Mouse (Mus musculus): ENCODE data around the gene Ocrl. TPM values are rescaled to one million over a fixed set of nuclear protein-coding genes. Genes with fewer than 3 reads are reported as not detected.

Ocrl gene
- total and polyA plus RNA-seq, 3 experiments, result not detected

- no peak for ATAC-seq (ENCODE audit: extremely low read depth, insufficient number of reproducible peaks, low FRiP score, poor library complexity, severe bottlenecking)
- H3K27me3 ChIP-seq (ENCODE audit: insufficient read depth, low read length), result no peaks in the 10 kb centered on the region
Measured at GRCm38 (mm10) chrX:47970371-47970770, 58.2 kb downstream of the Ocrl start.

GRCm38 (mm10) chrX:47970864-47971263 lies 58.7 kb downstream of the Ocrl start:
- no peak for ATAC-seq (ENCODE audit: extremely low read depth, insufficient number of reproducible peaks, low FRiP score, poor library complexity, severe bottlenecking)
- no peaks in the 10 kb centered on the region for H3K9me3 ChIP-seq (replicated peaks)
- no peak for DNase-seq (ENCODE audit: low spot score)
- no peaks in the 10 kb centered on the region for H3K36me3 ChIP-seq (replicated peaks)
- H3K4me3 ChIP-seq (ENCODE audit: low read depth, low read length), result no peak overlapping the region
- no peaks in the 10 kb centered on the region for H3K27me3 ChIP-seq (ENCODE audit: insufficient read depth, low read length)
- H3K4me1 ChIP-seq (ENCODE audit: insufficient read depth, low read depth, low read length), result no peaks in the 10 kb centered on the region
- no peak for TF ChIP-seq GATA1 (IDR thresholded peaks at IDR 0.05; ENCODE audit: borderline replicate concordance, low read length)
- no peak for TF ChIP-seq POLR2AphosphoS5 (IDR thresholded peaks at IDR 0.05; ENCODE audit: insufficient replicate concordance, low read depth, low read length)
- no peak for TF ChIP-seq TAL1 (conservative IDR thresholded peaks at IDR 0.05; ENCODE audit: low read depth, low read length)
- TF ChIP-seq CTCF (IDR thresholded peaks at IDR 0.05; ENCODE audit: low read depth, low read length), result no peak
- no peak for TF ChIP-seq GATA2 (IDR thresholded peaks at IDR 0.05; ENCODE audit: borderline replicate concordance, low read depth, low read length)

More at GRCm38 (mm10) chrX:47970371-47970770, 58.2 kb downstream of the Ocrl start:
- Histone ChIP-seq H3K36me3 (replicated peaks) (no peaks in the 10 kb centered on the region), H3K4me3 (ENCODE audit: low read depth, low read length) (no peak overlapping the region), H3K9me3 (replicated peaks) (no peaks in the 10 kb centered on the region), H3K4me1 (ENCODE audit: insufficient read depth, low read depth, low read length) (no peaks in the 10 kb centered on the region)
- DNase-seq (ENCODE audit: low spot score), result no peak
- no peak for TF ChIP-seq CTCF (IDR thresholded peaks at IDR 0.05; ENCODE audit: low read depth, low read length)
- no peak for TF ChIP-seq GATA2 (IDR thresholded peaks at IDR 0.05; ENCODE audit: borderline replicate concordance, low read depth, low read length)
- no peak for TF ChIP-seq POLR2AphosphoS5 (IDR thresholded peaks at IDR 0.05; ENCODE audit: insufficient replicate concordance, low read depth, low read length)
- no peak for TF ChIP-seq TAL1 (conservative IDR thresholded peaks at IDR 0.05; ENCODE audit: low read depth, low read length)
- TF ChIP-seq GATA1 (IDR thresholded peaks at IDR 0.05; ENCODE audit: borderline replicate concordance, low read length), result no peak

GRCm38 (mm10) chrX:47971366-47972128 lies 59.4 kb downstream of the Ocrl start:
- Histone ChIP-seq H3K27me3 (ENCODE audit: insufficient read depth, low read length) (no peaks in the 10 kb centered on the region), H3K4me1 (ENCODE audit: insufficient read depth, low read depth, low read length) (no peaks in the 10 kb centered on the region), H3K4me3 (ENCODE audit: low read depth, low read length) (no peak overlapping the region), H3K9me3 (replicated peaks) (no peaks in the 10 kb centered on the region), H3K36me3 (replicated peaks) (no peaks in the 10 kb centered on the region)
- TF ChIP-seq GATA1 (IDR thresholded peaks at IDR 0.05; ENCODE audit: borderline replicate concordance, low read length) (no peak), CTCF (IDR thresholded peaks at IDR 0.05; ENCODE audit: low read depth, low read length) (no peak), TAL1 (conservative IDR thresholded peaks at IDR 0.05; ENCODE audit: low read depth, low read length) (no peak), POLR2AphosphoS5 (IDR thresholded peaks at IDR 0.05; ENCODE audit: insufficient replicate concordance, low read depth, low read length) (no peak), GATA2 (IDR thresholded peaks at IDR 0.05; ENCODE audit: borderline replicate concordance, low read depth, low read length) (no peak)
- ATAC-seq (ENCODE audit: extremely low read depth, insufficient number of reproducible peaks, low FRiP score, poor library complexity, severe bottlenecking), result no peak
- DNase-seq (ENCODE audit: low spot score), result no peak

GRCm38 (mm10) chrX:47976551-47976950 lies 64.4 kb downstream of the Ocrl start:
- Histone ChIP-seq H3K4me3 (ENCODE audit: low read depth, low read length) (no peak overlapping the region), H3K4me1 (ENCODE audit: insufficient read depth, low read depth, low read length) (no peaks in the 10 kb centered on the region), H3K36me3 (replicated peaks) (no peaks in the 10 kb centered on the region), H3K27me3 (ENCODE audit: insufficient read depth, low read length) (no peaks in the 10 kb centered on the region), H3K9me3 (replicated peaks) (no peaks in the 10 kb centered on the region)
- TF ChIP-seq CTCF (IDR thresholded peaks at IDR 0.05; ENCODE audit: low read depth, low read length) (no peak), GATA1 (IDR thresholded peaks at IDR 0.05; ENCODE audit: borderline replicate concordance, low read length) (no peak), TAL1 (conservative IDR thresholded peaks at IDR 0.05; ENCODE audit: low read depth, low read length) (no peak), POLR2AphosphoS5 (IDR thresholded peaks at IDR 0.05; ENCODE audit: insufficient replicate concordance, low read depth, low read length) (no peak), GATA2 (IDR thresholded peaks at IDR 0.05; ENCODE audit: borderline replicate concordance, low read depth, low read length) (no peak)
- no peak; the same call in 1 of the 2 replicates for ATAC-seq (ENCODE audit: extremely low read depth, insufficient number of reproducible peaks, low FRiP score, poor library complexity, severe bottlenecking)
- DNase-seq (ENCODE audit: low spot score), result no peak

GRCm38 (mm10) chrX:47977078-47977477 lies 64.9 kb downstream of the Ocrl start:
- no peaks in the 10 kb centered on the region for H3K4me1 ChIP-seq (ENCODE audit: insufficient read depth, low read depth, low read length)
- TF ChIP-seq GATA2 (IDR thresholded peaks at IDR 0.05; ENCODE audit: borderline replicate concordance, low read depth, low read length) (no peak), TAL1 (conservative IDR thresholded peaks at IDR 0.05; ENCODE audit: low read depth, low read length) (no peak), GATA1 (IDR thresholded peaks at IDR 0.05; ENCODE audit: borderline replicate concordance, low read length) (no peak), CTCF (IDR thresholded peaks at IDR 0.05; ENCODE audit: low read depth, low read length) (no peak), POLR2AphosphoS5 (IDR thresholded peaks at IDR 0.05; ENCODE audit: insufficient replicate concordance, low read depth, low read length) (no peak)
- H3K36me3 ChIP-seq (replicated peaks), result no peaks in the 10 kb centered on the region
- H3K4me3 ChIP-seq (ENCODE audit: low read depth, low read length), result no peak overlapping the region
- ATAC-seq (ENCODE audit: extremely low read depth, insufficient number of reproducible peaks, low FRiP score, poor library complexity, severe bottlenecking), result no peak
- no peaks in the 10 kb centered on the region for H3K9me3 ChIP-seq (replicated peaks)
- DNase-seq (ENCODE audit: low spot score), result no peak
- H3K27me3 ChIP-seq (ENCODE audit: insufficient read depth, low read length), result no peaks in the 10 kb centered on the region

- no peak for TF ChIP-seq TAL1 (conservative IDR thresholded peaks at IDR 0.05; ENCODE audit: low read depth, low read length)
- no peak for TF ChIP-seq POLR2AphosphoS5 (IDR thresholded peaks at IDR 0.05; ENCODE audit: insufficient replicate concordance, low read depth, low read length)
- TF ChIP-seq GATA2 (IDR thresholded peaks at IDR 0.05; ENCODE audit: borderline replicate concordance, low read depth, low read length), result no peak
- no peak for TF ChIP-seq CTCF (IDR thresholded peaks at IDR 0.05; ENCODE audit: low read depth, low read length)
- TF ChIP-seq GATA1 (IDR thresholded peaks at IDR 0.05; ENCODE audit: borderline replicate concordance, low read length), result no peak
- no peaks in the 10 kb centered on the region for H3K9me3 ChIP-seq (replicated peaks)
- no peak for ATAC-seq (ENCODE audit: extremely low read depth, insufficient number of reproducible peaks, low FRiP score, poor library complexity, severe bottlenecking)
- H3K4me1 ChIP-seq (ENCODE audit: insufficient read depth, low read depth, low read length), result no peaks in the 10 kb centered on the region
- no peaks in the 10 kb centered on the region for H3K36me3 ChIP-seq (replicated peaks)
- DNase-seq (ENCODE audit: low spot score), result no peak
- H3K4me3 ChIP-seq (ENCODE audit: low read depth, low read length), result no peak overlapping the region
- H3K27me3 ChIP-seq (ENCODE audit: insufficient read depth, low read length), result 0 out of 2 replicates have a peak, but pooled peaks cover 3% of the 10 kb centered on the region
Measured at GRCm38 (mm10) chrX:47985000-47985619, 72.9 kb downstream of the Ocrl start.
